Mouse (Mus musculus) hindbrain, embryonic 11.5 days (tissue): ENCODE data around the gene Olfr1324. TPM values are rescaled to one million over a fixed set of nuclear protein-coding genes. Genes with fewer than 3 reads are reported as not detected.
"Not testable (repeated sequence)": the region's sequence is repeated elsewhere in the genome, so short reads cannot be mapped to it uniquely, and the experiment has no call there.

ENCODE experiments used
- ATAC-seq: fragments of 200-750 bp; cut with Nextera tagmentation; 2 replicates; pipeline ENCODE4 v1.8.0; 2017; ENCODE audit warnings: mild to moderate bottlenecking, moderate TSS enrichment, moderate library complexity; ENCODE audit not compliant: low FRiP score
- DNase-seq: peaks from one replicate; pipeline ENCODE4 v3.0.0-alpha.2; 2015; ENCODE audit warnings: low spot score
- H3K27ac ChIP-seq: fragments of 300-500 bp; sonication (generic); 2 replicates; pipeline ENCODE4 v1.5.1; 2014; ENCODE audit warnings: mild to moderate bottlenecking, low read depth, low read length
- H3K27me3 ChIP-seq: fragments of 300-500 bp; sonication (generic); 2 replicates; pipeline ENCODE4 v1.6.1; 2014; ENCODE audit warnings: mild to moderate bottlenecking, low read length, moderate library complexity, mixed read lengths; ENCODE audit not compliant: control insufficient read depth, insufficient read depth
- H3K36me3 ChIP-seq: fragments of 300-500 bp; sonication (generic); 2 replicates; pipeline ENCODE4 v1.6.1; 2014; ENCODE audit warnings: mild to moderate bottlenecking, low read length, moderate library complexity, mixed read lengths; ENCODE audit not compliant: control insufficient read depth, insufficient read depth
- H3K4me1 ChIP-seq: fragments of 300-500 bp; sonication (generic); replicated peaks from 2 replicates; pipeline ENCODE4 v1.6.1; 2014; ENCODE audit warnings: low read length, mixed read lengths; ENCODE audit not compliant: control insufficient read depth, insufficient read depth
- H3K4me2 ChIP-seq: fragments of 300-500 bp; sonication (generic); replicated peaks from 2 replicates; pipeline ENCODE4 v1.6.1; 2014; ENCODE audit warnings: mild to moderate bottlenecking, low read depth, low read length
- H3K4me3 ChIP-seq: fragments of 300-500 bp; sonication (generic); 2 replicates; pipeline ENCODE4 v1.5.1; 2014; ENCODE audit warnings: low read depth, low read length
- H3K9ac ChIP-seq: fragments of 300-500 bp; sonication (generic); 2 replicates; pipeline ENCODE4 v1.6.1; 2014; ENCODE audit warnings: low read depth, low read length
- H3K9me3 ChIP-seq: fragments of 300-500 bp; sonication (generic); 2 replicates; pipeline ENCODE4 v1.6.1; 2016; ENCODE audit warnings: low read length; ENCODE audit not compliant: control insufficient read depth
- WGBS: fragments of 180-500 bp; shearing (Covaris S2); extraction: QIAGEN DNeasy Blood & Tissue Kit; methylation state at CpG from one replicate; pipeline ENCODE4 v1.1.7; 2014; 5-methylcytosine and 5-hydroxymethylcytosine counted together
- polyA plus RNA-seq: library from polyadenylated mRNA; unstranded; fragments of >200 nt; fragmentation: Nextera tagmentation; extraction: Ambion mirVana; gene quantifications from 2 replicates; pipeline ENCODE4 v1.2.1, GENCODE M21; 2014

Olfr1324 gene
- polyA plus RNA-seq, result not detected in 2 replicates

GRCm38 (mm10) chrX:50428398-50428797, at the start of gene Olfr1324:
Olfr1324 (minus strand) TSS chrX:50428498.
- H3K4me2 ChIP-seq, result no peak within 1 kb of the TSS
- no peaks in the 10 kb centered on the region for H3K27me3 ChIP-seq
- 87% methylated on average over 1 of the region's 1 CpGs for WGBS
- no peak within 1 kb of the TSS for H3K4me3 ChIP-seq
- no peaks in the 10 kb centered on the region for H3K9me3 ChIP-seq
- ATAC-seq (no peak), DNase-seq (no peak)
- H3K9ac ChIP-seq, result no peak within 1 kb of the TSS
- no peak within 1 kb of the TSS for H3K27ac ChIP-seq
- H3K36me3 ChIP-seq, result no peaks in the 10 kb centered on the region
- H3K4me1 ChIP-seq, result no peaks in the 10 kb centered on the region

GRCm38 (mm10) chrX:50470341-50470740, 42.0 kb upstream of the Olfr1324 start:
- not testable (repeated sequence) for H3K4me2 ChIP-seq, H3K9me3 ChIP-seq, H3K27me3 ChIP-seq, H3K36me3 ChIP-seq, H3K9ac ChIP-seq, DNase-seq, H3K4me3 ChIP-seq, H3K4me1 ChIP-seq, ATAC-seq, H3K27ac ChIP-seq
- WGBS, result 82% methylated on average over 6 of the region's 6 CpGs

- H3K4me3 ChIP-seq, result no peak overlapping the region
- H3K27me3 ChIP-seq, result no peaks in the 10 kb centered on the region
- DNase-seq (no peak), ATAC-seq (no peak)
- H3K36me3 ChIP-seq, result no peaks in the 10 kb centered on the region
- no peak overlapping the region for H3K4me2 ChIP-seq
- WGBS, result 44% methylated on average over 1 of the region's 1 CpGs
- H3K9me3 ChIP-seq, result no peaks in the 10 kb centered on the region
- no peak overlapping the region for H3K27ac ChIP-seq
- H3K9ac ChIP-seq, result no peak overlapping the region
- no peaks in the 10 kb centered on the region for H3K4me1 ChIP-seq
These were observed 27.8 kb upstream of the Olfr1324 start for GRCm38 (mm10) chrX:50456136-50456535.

DNA sequence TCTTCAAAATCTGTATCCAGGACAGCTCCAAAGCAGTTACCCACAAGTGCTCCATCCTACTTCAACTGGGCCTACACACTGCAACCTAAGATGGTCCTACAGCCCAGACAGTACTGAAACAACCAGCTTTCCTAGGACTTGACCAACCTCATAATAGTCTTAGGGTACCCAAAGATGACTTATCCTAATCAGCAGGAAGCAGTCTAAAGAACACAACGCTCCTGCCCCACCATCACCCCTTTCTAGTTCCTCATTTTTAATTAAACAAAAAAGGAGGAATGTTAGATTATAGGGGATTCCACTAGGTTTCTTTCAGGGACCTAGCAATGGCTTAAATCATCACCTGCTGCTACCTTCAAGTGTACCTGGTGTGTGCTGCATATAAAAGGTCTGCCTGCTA, 15.1 kb upstream of the Olfr1324 start:
- Histone ChIP-seq H3K27ac (no peak overlapping the region), H3K9ac (no peak overlapping the region), H3K4me2 (no peak overlapping the region), H3K36me3 (no peaks in the 10 kb centered on the region), H3K9me3 (no peaks in the 10 kb centered on the region), H3K4me3 (no peak overlapping the region), H3K4me1 (no peaks in the 10 kb centered on the region), H3K27me3 (no peaks in the 10 kb centered on the region)
- no peak for DNase-seq
- no peak for ATAC-seq
- WGBS, result 92% methylated on average over 1 of the region's 1 CpGs

GRCm38 (mm10) chrX:50442696-50443095, 14.4 kb upstream of the Olfr1324 start:
- H3K27me3 ChIP-seq, result no peaks in the 10 kb centered on the region
- 100% methylated on average over 1 of the region's 1 CpGs for WGBS
- H3K4me3 ChIP-seq, result no peak overlapping the region
- H3K9ac ChIP-seq, result no peak overlapping the region
- H3K4me2 ChIP-seq, result no peak overlapping the region
- no peak for DNase-seq
- ATAC-seq, result no peak
- H3K9me3 ChIP-seq, result no peaks in the 10 kb centered on the region
- H3K27ac ChIP-seq, result no peak overlapping the region
- no peaks in the 10 kb centered on the region for H3K4me1 ChIP-seq
- H3K36me3 ChIP-seq, result no peaks in the 10 kb centered on the region

DNA sequence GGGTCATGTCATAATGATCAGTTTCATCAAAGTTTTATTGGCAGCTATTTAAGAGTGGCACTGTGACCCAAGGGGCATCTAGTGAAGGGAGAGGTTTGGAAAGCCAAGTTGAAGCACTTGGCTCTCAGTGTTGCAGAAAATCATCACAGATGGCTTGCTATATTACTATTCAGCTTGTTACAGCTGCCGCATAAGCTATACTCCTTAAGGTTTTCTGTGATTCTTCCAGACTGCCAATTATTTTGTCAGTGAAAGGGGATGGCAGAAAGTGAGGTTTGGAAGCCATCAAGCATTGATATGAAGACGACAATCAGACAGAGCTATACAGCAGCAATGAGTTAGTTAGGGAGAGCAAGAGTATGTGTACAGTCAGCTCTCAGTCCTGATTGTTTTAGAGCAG, 4.2 kb upstream of the Olfr1324 start:
- no peak overlapping the region for H3K4me2 ChIP-seq
- no peak for ATAC-seq
- no peak overlapping the region for H3K9ac ChIP-seq
- H3K4me1 ChIP-seq, result no peaks in the 10 kb centered on the region
- 84% methylated on average over 2 of the region's 2 CpGs for WGBS
- H3K27ac ChIP-seq, result no peak overlapping the region
- no peaks in the 10 kb centered on the region for H3K9me3 ChIP-seq
- H3K36me3 ChIP-seq, result no peaks in the 10 kb centered on the region
- H3K4me3 ChIP-seq, result no peak overlapping the region
- H3K27me3 ChIP-seq, result no peaks in the 10 kb centered on the region
- no peak for DNase-seq

GRCm38 (mm10) chrX:50427712-50428328, 478 bp downstream of the Olfr1324 start:
- Histone ChIP-seq H3K4me3 (no peak overlapping the region), H3K36me3 (no peaks in the 10 kb centered on the region), H3K4me2 (no peak overlapping the region), H3K9ac (no peak overlapping the region), H3K27ac (no peak overlapping the region), H3K9me3 (no peaks in the 10 kb centered on the region), H3K27me3 (no peaks in the 10 kb centered on the region), H3K4me1 (no peaks in the 10 kb centered on the region)
- DNase-seq (no peak), ATAC-seq (no peak)
- 70% methylated on average over 2 of the region's 2 CpGs for WGBS

DNA sequence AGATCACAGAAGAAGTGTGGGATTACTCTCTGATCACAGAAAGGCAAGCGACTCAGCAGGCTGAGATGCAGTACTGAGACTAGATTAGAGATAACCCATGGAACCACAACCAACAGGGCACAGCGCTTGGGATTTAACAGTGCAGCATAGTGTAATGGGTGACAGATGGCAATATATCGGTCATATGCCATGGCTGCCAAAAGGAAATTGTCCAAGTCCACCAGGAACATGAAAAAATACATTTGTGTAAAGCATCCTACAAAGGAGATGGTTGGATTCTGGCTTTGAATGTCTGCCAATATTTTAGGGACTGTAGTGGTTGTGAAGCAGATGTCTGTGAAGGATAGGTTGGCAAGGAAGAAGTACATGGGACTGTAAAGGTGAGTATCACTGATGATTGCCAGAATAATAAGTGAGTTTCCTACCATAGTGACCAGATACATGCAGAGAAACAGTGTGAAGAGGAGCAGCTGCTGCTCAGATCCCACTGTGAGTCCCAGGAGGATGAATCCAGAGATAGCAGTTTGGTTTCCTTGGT, 2.3 kb downstream of the Olfr1324 start:
- Histone ChIP-seq H3K4me2 (no peak overlapping the region), H3K4me3 (no peak overlapping the region), H3K27ac (no peak overlapping the region), H3K27me3 (no peaks in the 10 kb centered on the region), H3K9me3 (no peaks in the 10 kb centered on the region), H3K4me1 (no peaks in the 10 kb centered on the region), H3K36me3 (no peaks in the 10 kb centered on the region), H3K9ac (no peak overlapping the region)
- ATAC-seq (no peak), DNase-seq (no peak)
- 92% methylated on average over 3 of the region's 3 CpGs for WGBS

- not testable (repeated sequence) for H3K36me3 ChIP-seq, H3K4me2 ChIP-seq, H3K4me3 ChIP-seq, ATAC-seq, H3K9ac ChIP-seq, H3K4me1 ChIP-seq, H3K27ac ChIP-seq, DNase-seq, H3K9me3 ChIP-seq, H3K27me3 ChIP-seq
- WGBS, result 84% methylated on average over 5 of the region's 8 CpGs
These were observed 17.9 kb downstream of the Olfr1324 start for GRCm38 (mm10) chrX:50410361-50410760.
